Mouse (Mus musculus) testis, postnatal 10 days (tissue): ENCODE data around the gene Ephb2.

Experiments
- DNase-seq: peaks from one replicate; pipeline ENCODE4 v3.0.0; 2021; ENCODE audit warnings: low spot score

Gene Ephb2

DNA sequence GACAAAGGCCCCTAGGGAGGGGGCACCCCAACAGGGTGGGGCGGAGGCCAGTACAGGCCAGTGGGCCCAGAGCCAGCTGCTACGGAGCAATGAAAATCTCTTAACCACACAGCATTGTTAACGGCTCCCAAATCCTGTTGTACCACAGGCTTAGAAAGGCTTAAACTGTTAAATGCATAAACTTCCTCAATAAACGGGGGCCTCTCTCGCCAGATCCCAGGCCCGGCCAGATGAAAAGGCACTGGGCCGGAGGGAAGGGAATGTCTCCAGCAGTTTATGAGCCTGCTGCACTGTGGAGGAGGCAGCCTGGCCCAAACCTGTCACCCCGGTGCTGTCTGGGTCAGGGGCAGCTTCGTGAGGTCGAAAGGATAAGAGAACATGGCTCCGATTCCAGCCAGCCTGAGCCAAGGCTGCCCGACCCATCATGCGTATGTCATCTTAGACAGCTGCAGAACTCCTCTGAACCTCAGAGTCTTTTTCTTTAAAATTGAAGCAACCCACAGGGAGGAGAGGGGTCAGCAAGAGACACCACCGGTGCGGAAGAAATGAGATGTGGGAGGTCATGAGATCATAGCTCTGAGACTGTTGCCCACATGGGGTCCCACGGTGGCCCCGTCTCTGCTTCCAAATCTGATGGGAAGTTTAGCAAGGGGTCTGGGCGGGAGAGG is 73.9 kb downstream of the Ephb2 start:
- DNase-seq: no peak

DNA sequence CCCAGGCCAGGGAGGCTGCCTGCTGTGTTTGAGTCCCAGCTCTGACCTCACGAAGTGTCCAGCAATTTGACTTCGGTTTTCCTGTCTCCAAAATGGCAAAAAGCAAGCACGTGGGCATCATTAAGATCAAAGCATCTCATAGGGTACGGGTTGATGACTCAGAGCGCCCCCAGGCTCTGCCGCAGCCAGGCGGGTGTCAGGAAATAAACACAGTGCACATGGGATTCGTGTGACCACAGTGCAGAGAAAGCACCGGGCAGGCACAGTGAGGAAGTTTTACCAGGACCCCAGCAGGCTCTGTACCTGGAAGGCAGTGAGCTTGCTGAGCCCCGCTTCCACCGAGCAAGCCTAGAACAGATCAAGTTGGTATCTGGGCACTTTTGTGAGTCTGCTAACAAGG is 74.9 kb downstream of the Ephb2 start:
- DNase-seq: no peak

DNA sequence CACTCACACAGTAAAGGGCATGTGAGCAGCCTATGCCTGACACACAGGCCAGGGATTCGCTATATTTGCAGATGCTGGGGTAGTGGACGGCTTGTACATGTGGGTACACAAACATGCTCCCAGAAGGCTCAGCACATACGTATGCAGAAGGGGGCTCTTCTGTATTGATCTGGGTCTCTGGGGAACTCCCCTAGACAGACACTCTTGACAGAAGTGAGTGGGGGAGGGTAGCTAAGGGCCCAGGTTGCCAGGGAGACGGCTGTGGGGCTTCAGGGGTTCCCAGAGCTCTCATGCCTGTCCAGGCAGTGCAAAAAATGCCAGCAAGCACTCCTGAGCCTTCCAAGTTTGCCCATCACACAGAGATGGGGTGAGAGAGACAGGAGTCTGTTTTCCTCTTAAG is 78.7 kb downstream of the Ephb2 start:
- no peak for DNase-seq

DNA sequence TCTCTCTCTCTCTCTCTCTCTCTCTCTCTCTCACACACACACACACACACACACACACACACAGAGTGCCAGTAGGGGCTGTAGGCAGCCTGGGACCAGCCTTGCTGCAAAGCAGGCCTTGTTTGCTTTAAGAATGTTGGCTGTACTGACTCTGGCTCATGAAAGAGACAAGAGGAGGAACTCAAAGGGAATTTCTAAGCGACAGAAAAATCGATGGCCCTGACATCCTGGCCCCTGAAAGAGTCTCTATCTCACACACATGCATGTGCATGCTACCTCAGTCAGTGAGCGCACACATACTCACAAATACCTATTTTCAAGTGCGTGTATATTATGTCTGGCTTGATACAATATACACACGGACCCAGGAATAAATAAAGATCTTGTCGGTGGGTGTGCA is 79.3 kb downstream of the Ephb2 start:
- DNase-seq: no peak

DNA sequence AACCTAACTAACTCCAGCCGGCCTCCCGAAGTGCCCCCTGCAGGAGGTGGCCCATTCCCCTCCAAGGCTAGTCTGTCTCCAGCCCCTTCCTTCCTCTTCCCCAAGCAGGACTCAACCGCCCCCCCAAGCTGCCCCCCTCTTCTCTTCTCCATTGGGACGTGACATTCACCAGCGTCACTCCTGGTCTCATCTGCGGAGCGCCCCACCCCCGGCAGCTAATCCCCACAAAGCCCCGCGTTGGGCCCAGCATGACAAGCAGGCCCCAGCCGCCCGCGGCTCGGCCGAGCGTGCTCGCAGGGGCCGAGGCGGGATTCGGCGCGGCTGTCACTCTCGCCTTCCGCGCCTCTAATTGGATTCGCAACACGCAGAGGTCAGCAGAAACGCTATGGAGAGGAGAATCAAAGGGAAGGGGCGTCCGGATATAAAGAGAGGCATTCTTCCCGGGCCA is 80.4 kb downstream of the Ephb2 start:
- DNase-seq: no peak

DNA sequence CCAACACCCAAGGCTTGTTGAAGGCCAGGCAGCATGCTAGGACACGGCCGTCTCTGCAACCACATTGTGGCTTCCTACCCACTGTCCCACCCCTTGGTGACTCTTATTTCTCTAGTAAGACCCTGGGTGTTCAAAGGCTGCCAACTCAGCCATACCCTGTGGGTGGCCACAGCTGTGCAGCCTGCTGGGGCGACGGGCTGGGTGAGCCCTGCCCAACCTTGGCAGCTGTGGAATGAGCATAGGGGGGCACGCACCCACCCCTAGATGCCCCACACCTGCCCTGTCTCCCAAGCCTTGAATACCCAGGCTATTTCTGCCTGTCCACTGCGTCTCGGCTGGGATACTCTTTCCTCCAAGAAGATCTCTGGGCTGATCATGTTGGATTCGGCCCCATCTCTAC is 81.5 kb downstream of the Ephb2 start:
- DNase-seq: no peak

DNA sequence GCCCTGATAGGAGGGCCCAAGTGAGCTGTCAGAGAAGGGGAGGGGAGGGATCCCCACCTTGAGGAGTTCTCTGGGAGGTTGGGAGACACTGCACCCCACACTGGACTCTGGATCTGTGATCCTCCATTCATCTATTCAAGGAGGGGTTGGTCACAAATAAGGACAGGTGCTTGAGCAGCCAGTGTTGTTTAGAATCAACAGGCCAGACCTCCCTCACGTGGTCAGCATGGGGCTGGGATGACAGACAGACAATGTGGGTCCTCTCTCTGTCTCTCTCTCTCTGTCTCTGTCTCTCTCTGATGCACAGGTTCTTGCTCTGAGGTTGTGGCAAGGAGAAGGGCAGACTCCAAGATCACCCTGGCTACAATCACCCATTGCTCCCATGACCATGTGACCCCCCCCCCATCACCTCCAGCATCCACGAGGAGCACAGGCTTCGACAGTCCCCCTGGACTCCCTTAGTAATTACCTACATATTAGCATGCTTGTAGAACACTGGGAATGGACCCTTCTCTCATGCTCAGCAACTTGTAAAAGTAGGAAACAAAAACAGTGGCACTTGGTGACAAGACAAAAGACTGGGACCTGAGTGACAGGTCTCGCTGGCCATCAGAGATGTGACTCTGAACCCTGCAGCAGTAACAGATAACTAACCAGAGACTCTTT is 84.3 kb downstream of the Ephb2 start:
- no peak for DNase-seq

DNA sequence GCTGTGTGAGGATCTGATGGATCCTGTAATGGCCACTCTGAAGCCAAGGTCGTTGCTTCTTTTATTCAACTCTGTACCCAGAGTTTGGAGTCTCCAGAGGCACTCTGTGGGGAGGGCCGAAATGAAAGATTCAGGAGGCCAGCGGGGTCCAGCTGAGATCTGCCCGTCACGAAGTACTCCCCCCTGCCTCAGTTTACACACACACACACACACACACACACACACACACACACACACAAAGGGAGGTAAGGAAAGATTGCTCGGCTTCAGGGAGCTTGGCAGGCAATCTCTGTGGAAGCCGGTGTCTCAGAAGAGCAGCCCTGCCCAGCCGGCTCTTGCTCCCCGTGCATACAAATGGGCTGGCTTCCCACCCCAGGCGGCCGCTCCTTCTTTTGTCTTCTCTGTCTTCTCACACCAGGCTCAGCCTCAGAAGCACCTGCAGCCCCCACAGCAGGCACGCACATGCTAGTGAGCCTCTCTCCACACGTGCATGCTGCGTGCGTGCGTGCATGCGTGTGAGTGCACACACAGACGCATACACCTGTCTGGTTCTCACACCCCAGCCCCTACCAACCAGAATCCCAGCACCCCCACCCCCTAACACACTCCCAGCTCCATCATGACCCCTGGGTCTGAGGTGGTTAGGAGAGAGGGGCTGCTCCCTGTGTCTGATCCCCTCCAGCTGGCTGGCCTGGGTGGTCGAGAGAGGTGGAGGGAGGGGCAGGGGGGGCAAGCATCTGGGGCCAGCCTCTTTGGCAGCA is 85.0 kb downstream of the Ephb2 start:
- DNase-seq: no peak

DNA sequence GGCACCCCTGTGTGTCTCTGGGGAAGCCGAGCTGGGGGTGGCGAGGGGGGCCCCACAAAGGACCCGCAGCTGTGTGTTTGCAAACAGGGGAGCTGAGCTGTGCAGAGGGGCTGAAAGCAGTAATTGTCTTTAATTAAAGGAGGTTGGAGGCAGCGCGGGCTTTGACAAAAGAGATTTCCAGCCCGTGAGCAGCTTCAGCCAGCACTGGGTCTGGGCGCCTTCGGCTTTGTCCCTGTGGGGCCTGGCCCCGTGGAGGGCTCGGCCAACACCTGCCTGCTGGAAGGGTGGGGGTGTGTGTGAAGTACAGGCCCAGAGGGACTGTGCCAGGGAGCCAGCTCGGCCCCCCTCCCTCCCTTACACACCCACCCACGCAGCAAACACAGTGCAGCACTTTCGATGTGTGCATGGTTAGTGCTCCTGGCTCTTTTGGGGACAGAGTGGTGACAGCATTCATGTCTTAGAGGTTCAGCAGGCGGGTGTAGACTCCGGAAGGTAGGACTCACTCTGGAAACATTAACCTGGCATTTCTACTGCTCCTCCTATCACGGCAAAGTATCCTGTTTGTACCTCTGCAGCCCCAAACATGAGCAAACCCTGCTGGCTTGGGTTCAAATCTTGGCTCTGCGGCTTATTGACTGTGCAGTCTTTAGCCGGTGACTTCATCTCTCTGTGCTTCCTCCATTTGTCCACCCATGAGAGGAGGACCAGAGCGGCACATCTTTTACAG is 85.8 kb downstream of the Ephb2 start:
- DNase-seq: no peak

DNA sequence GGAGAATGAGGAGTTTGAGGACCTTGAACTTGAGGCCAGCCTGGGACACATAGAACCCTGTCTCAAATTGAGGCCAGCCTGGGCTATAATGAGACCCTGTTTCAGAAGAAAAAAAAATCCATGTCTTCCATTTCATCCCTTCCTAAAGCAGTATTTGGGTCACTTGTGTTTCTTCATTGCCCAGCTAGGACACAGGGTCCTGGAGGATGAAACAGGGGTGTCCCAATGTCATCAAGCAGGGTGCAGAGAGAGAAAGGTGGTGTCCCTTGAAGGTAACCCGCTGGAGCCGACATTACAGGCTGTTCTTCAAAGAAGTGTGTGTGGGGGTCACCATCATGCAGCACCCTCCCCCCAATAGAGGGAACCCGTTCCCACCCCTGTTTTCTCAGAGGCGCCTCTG is 86.4 kb downstream of the Ephb2 start:
- DNase-seq: no peak

DNA sequence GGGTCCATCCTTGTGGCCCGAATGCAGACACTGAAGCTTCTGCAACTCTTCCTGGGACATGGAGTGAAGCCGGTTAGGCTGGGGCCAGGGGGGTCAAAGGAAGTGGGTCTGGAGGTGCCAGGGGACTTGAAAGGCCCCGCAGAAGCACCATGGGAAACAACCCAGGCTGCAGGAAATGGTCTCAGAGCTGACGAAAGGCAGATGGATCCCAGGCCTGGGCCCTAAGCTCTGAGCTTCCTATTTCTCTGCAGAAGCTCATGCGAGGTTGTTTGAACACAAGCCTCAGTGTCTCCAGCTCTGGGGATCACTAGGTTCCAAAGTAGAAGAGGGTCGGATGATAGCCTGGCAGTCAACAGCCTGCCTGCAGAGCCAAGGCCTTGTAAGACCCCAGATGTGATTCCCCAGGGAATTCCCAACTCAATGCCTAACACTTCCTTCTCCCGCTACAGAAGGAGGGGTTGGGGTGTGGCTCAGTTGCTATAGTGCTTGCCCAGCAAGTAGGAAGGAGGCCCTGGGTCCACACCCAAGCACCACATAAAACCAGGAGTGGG is 86.9 kb downstream of the Ephb2 start:
- DNase-seq: no peak

DNA sequence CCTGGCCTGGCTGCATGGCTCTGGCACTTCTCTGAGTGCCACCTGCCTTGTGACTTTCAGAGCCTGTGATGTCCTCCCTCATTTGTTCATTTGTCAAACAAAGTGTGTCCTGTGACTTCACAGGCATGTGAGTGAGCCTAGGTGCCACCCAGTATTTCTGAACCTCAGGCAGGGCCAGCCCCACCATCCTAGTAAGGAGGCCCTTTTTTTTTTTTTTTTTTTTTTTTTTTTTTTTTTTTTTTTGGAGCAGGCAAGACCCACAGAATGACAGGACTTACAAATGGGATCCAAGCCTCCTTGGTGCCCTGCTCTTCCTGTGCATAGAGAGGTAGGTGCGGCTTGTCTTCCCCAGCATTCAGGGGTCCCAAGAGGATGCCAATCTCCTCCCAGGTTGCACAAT is 89.3 kb downstream of the Ephb2 start:
- no peak for DNase-seq

DNA sequence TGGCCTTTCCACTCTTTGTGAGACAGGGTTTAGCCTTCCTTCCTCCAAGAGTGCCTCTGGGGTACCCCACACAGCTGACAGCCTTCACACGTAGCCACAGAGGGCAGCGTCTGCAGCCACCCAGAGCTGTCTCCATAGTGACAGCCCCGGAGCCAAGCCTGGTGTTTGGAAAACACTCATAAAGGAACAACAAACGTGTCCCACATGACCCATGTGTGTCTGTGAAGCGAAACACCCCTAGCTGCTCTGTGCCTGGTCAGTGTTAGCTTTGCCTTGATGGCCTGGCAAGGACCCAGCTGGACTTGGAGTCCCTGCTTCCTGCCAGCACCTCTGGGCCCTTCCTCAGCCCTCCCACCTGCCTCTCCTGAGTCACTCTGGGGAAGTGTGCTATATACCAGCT is 93.1 kb downstream of the Ephb2 start:
- peak; percentile 68 for DNase-seq

DNA sequence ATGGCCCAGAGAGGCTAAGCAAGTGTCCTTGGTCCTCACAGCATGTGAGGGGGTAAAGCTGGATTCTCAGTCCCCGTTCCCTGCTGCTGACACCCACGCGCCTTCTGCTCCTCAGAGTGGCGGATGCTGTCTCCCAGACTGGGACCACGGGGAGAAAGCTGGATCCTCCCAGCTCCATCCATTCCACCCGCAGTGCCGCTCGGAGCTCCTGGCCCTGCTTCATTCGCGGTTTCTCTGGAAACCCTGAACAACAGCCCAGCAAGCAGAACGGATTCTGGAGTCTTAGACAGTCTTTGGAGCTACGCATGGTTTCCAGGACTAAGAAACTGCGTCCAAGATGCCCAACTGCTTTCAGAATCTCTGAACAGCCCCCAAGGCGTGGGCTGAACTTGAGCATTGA is 93.9 kb downstream of the Ephb2 start:
- DNase-seq: no peak

DNA sequence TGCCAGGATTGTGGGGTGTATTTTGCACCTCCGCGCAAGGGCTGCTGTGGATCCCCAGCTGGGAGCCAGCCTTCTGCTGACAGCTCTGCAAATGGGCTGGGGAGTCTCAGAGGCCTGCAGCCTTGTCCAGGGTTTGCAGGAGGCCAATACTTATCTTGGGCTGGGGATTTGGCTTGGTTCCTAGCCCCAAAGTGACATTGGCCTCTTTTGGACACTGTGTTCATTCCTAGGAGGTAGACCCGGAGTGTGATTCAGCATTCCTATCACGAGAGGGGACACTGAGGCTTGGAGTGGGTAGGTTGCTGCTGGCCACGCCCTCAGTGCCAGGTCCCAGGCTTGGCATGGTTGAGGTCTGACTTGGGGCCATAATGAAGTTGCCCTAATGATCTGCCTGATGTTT is 94.8 kb downstream of the Ephb2 start:
- DNase-seq: no peak

DNA sequence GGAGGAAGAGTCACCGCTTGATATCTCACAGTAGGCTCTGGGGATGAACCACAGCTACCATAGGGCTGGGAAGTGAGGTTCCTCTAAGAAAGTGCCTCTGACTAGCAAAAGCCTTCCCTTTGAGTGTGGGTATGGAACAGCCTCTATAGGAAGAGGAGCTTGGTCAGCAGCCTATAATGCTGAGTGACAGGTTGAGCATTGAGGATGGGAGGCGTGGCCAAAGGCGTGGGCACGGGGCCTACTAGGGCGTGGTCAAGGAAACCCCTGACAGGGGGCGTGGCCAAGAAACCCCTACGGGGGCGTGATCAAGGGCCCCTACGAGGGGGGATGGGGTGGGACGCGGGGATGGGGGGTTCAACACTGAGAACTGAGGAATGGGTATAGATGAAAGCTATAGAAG is 96.6 kb downstream of the Ephb2 start:
- DNase-seq: no peak

DNA sequence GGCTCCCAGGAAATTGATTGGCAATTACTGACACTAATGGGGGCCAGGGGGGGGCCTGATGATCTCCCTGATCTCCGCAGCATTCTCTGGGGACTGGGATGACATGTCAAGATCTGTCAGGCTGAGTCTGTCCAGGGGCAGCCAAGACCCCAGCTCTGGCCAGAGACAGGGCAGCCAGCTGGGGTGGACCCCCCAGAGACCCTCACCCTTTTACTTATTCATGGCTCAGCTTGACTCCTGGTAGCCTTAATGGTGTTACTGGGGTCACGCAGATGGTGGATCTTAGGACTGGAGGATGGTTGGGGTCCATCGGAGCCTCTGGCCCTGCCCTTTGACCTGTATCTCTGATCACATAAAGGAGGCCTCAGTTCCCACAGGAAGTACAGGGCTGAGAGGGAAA is 97.5 kb downstream of the Ephb2 start:
- DNase-seq: no peak

DNA sequence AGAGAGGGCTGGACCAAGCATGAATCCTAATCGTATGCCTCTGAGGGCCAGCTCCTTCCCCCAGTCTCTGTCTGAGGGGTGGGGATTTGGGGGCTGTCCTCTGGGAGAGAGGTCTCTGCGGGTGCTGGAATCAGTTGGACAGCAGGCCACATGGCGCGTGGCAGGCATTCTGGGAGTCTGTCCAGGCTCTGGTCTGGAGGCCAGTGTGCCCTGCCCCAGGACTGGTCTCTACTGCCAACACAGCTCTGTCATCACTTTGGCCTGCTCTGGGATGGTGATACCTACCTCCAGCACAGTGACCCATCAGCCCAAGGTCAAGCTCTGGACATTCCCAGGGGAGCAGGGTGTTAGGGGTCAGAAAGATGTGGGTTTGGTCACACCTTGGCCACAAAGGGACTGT is 99.9 kb downstream of the Ephb2 start:
- no peak for DNase-seq

DNA sequence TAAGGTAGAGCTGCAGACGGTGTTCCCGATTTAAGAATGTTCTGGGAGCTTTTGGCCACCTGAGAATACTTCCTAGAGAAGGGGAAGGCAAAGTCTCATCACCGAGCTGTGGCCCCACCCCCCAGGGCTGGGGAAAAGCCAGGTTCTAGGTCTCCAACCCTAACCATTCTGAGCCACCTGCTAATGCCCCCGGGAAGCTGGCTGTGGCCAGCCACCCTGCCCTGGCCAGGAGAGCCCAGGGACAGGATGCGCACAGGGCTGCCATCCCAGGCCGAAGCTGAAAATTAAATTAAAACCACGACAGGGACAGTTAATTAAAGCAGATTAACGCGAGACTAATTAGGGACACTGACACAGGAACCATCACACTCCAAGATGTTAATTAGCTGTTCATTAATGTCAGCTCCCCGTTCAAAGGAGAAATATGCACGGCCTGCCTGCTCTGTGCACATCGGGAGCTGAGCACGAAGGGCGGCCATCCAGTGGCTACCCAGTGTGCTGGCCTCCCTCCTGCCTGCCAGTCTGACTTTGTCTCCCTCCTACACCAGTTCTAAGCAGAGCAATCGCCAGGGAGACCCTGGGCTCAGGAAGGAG is 101.5 kb downstream of the Ephb2 start:
- DNase-seq: no peak

DNA sequence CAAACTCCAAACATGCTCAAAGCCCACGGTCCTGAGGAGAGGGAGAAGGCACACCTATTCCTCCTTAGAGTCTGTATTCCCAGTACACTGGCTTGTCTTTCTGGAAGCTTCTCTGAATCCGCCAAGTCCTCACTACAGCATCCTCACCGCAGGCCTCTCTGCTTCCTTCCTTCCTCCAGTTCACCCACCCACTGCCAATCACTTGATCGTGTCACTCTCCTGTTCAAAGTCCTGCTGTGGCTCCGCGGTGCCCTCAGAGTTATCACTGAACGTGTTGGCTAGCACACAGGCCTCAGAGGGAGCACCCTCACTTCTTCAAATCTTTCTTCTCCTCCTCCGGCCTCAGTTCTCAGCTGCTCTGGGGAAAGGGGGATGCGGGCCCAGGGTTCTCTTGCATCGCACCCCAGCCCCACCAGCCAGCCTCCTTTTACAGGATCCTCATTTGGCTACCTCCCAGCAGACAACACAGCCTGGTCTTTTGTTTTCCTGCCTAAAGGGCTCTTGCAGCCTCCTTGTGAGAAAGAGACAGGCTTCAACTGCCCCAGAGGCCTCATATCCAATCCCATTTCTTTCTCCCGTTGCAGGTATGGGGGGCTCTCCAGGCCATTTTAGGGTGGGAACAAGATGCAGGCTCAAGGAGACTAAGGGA is 102.4 kb downstream of the Ephb2 start:
- no peak for DNase-seq

DNA sequence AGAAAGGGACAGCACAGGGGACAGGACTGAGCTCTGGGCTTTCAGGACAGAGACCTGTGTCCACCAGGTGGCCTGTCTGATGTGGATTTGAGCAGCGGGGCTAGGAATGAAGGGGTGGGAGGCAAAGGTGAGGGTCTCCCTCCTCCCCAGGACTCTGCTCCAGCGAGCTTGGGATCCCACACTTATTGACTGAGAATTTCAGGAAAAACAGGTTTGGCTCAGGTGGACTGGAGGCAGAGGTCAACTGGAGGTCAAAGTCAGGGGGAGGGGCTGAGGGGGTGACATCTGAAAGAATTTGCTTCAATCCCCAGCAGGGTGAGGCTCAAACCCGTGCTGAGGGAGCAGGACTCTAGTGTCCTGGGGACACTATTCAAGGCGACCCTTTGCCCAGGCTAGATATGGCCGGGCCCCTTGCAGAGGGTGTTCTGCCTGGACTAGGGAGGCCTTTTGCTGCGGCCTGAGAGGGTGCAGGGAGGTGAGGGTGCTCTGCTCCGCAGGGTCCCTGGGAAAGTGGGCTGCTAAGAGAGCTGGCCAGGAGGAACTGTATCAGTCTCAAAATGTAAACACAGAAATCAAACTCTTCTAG is 103.2 kb downstream of the Ephb2 start:
- no peak for DNase-seq
